Mouse (Mus musculus): ENCODE measurements around the gene Ubash3a.

GRCm38 (mm10) chr17:31265171-31265572 lies 57.5 kb downstream of the Ubash3a start:
- TF ChIP-seq CTCF (IDR thresholded peaks at IDR 0.05; ENCODE audit: borderline replicate concordance, insufficient read depth, low read length) (no peak), POLR2A (IDR thresholded peaks at IDR 0.05; ENCODE audit: low read depth, low read length) (no peak)

All from embryonic fibroblast, embryonic 13.5 days (primary cell).